Mouse (Mus musculus): Measurements from ENCODE around the gene Npm1.

- TF ChIP-seq CTCF (IDR thresholded peaks at IDR 0.05; ENCODE audit: low read depth): no peak
- TF ChIP-seq EP300 (IDR thresholded peaks at IDR 0.05; ENCODE audit: low read depth): no peak
These were observed 6.5 kb downstream of the Npm1 start for GRCm38 (mm10) chr11:33156436-33157015.

Measured in heart, postnatal 0 days (tissue).